Comparison of ENCODE assay signal across 8 mouse cellular contexts in the genomic region with DNA sequence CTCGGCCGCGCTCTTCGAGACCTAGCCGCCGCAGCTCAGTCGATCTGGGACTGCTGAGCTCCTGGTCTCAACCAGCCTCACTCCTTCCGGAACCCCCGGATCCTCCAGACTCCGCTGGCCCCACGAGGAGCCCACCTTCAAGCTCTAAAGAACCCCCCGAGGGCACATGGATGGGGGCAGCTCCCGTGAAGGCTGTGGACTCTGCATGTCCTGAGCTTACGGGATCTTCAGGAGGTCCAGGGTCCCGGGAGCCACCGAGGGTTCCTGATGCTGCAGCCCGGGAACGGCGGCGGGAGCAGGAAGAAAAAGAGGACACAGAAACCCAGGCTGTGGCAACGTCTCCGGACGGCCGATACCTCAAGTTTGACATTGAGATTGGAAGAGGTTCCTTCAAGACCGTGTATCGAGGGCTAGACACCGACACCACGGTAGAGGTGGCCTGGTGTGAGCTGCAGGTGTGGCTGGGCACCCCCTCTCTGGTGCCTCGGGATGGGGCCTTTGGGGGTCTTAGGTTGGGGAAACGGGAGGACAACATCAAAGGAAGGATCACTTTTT. TPM values are rescaled to one million over a fixed set of nuclear protein-coding genes. Genes with fewer than 3 reads are reported as not detected.
A peak's percentile ranks its signal among the peaks of the same experiment; 100 is the strongest.
DNase-seq lines count a peak whose midpoint lies in the region; ATAC-seq and TF ChIP-seq lines count a peak whose summit lies in the region.

No protein-coding gene starts in this region.

- H3K4me2 ChIP-seq in kidney, postnatal 0 days (ENCODE audit: low read length): peak overlapping the region; percentile 97

- H3K9ac ChIP-seq in kidney, postnatal 0 days (ENCODE audit: low read depth, low read length): peak overlapping the region; percentile 88

- H3K4me3 ChIP-seq in lung, adult 2 months (replicated peaks; ENCODE audit: extremely low read depth, low read depth, low read length): peak overlapping the region; percentile 55
- H3K4me3 ChIP-seq in kidney, postnatal 0 days (replicated peaks; ENCODE audit: low read depth, low read length): peak overlapping the region; percentile 59

- TF ChIP-seq CTCF in lung, adult 2 months (IDR thresholded peaks at IDR 0.05; ENCODE audit: insufficient read depth, low read length): no peak
- no peak for TF ChIP-seq CTCF in kidney, postnatal 0 days (IDR thresholded peaks at IDR 0.05; ENCODE audit: low read depth)

- WGBS in lung, adult 2 months: 2% methylated on average over 30 of the region's 30 CpGs
- 0% methylated on average over 30 of the region's 30 CpGs for WGBS in kidney, postnatal 0 days

- no peak for TF ChIP-seq POLR2A in lung, adult 2 months (IDR thresholded peaks at IDR 0.05; ENCODE audit: borderline replicate concordance, extremely low read depth, low read depth, low read length)

- H3K27ac ChIP-seq in kidney, postnatal 0 days: peak overlapping the region; percentile 90

- intact Hi-C loops in left cerebral cortex, postnatal 4 days (cut with DNase I): no loop called here

- peaks cover 11% of the 10 kb centered on the region for H3K4me1 ChIP-seq in lung, adult 2 months (ENCODE audit: control insufficient read depth, insufficient read depth, low read length)
- H3K4me1 ChIP-seq in kidney, postnatal 0 days (replicated peaks; ENCODE audit: insufficient read depth, low read length): peaks cover 37% of the 10 kb centered on the region

- H3K36me3 ChIP-seq in kidney, postnatal 0 days (ENCODE audit: insufficient read depth, low read length): 0 out of 2 replicates have a peak, but pooled peaks cover 7% of the 10 kb centered on the region

- no peaks in the 10 kb centered on the region for H3K9me3 ChIP-seq in kidney, postnatal 0 days (replicated peaks; ENCODE audit: low read length)

- peaks cover 4% of the 10 kb centered on the region; the same call in 1 of the 2 replicates for H3K27me3 ChIP-seq in kidney, postnatal 0 days (ENCODE audit: insufficient read depth, low read length)

- peak; percentile 21; the same call in 1 of the 2 replicates for ATAC-seq in erythroid progenitor cell, adult 5-6 weeks (replicated peaks; ENCODE audit: low FRiP score, poor library complexity, severe bottlenecking)
- no peak for ATAC-seq in kidney, postnatal 0 days (replicated peaks; ENCODE audit: low FRiP score, low read depth)

- peak; percentile 63 for DNase-seq in lung, adult 2 months
- DNase-seq in lung, postnatal 10 days: no peak
- DNase-seq in kidney, postnatal 0 days (ENCODE audit: low spot score): no peak
- peak; percentile 39 for DNase-seq in naive thymus-derived CD4-positive, alpha-beta T cell, adult 2 months (ENCODE audit: low read depth)
- DNase-seq in frontal cortex, adult 2 months (ENCODE audit: extremely low spot score in 1 of 2, low spot score in 1 of 2): no peak
- no peak for DNase-seq in left cerebral cortex, postnatal 4 days
- DNase-seq in cerebellum, adult 9-10 months: no peak

RNA-seq across cellular contexts. Expression of a gene that starts 0.5 kb away (rescaled TPM):
- polyA plus RNA-seq in lung, adult 2 months (2012; rRNA removed): 6.5 and 10.4 TPM in 2 replicates
- total RNA-seq in erythroid progenitor cell, adult 5-6 weeks (2015; ENCODE audit: low replicate concordance): 0.72 and 5.9 TPM in 2 replicates
- 2.8 and 3.1 TPM in 2 replicates for total RNA-seq in erythroid progenitor cell, adult 5-6 weeks (2017; ENCODE audit: low replicate concordance)
- polyA plus RNA-seq in kidney, postnatal 0 days (2015; fragmentation: Nextera tagmentation; extraction: Ambion mirVana): 47.0 and 48.8 TPM in 2 replicates
- polyA plus RNA-seq in frontal cortex, adult 2 months (2012; rRNA removed): 10.8 and 12.5 TPM in 2 replicates
- 1 to 10 TPM; 5.4 to 6.2 TPM for total RNA-seq in left cerebral cortex, postnatal 4 days (2021)

RNA-seq across cellular contexts. Expression of a gene that starts 7.4 kb away (rescaled TPM):
- 82.9 and 97.4 TPM in 2 replicates for polyA plus RNA-seq in lung, adult 2 months (2012; rRNA removed)
- 133 and 142 TPM in 2 replicates for total RNA-seq in erythroid progenitor cell, adult 5-6 weeks (2015; ENCODE audit: low replicate concordance)
- total RNA-seq in erythroid progenitor cell, adult 5-6 weeks (2017; ENCODE audit: low replicate concordance): 27.3 and 31.7 TPM in 2 replicates
- polyA plus RNA-seq in kidney, postnatal 0 days (2015; fragmentation: Nextera tagmentation; extraction: Ambion mirVana): 179 and 180 TPM in 2 replicates
- polyA plus RNA-seq in frontal cortex, adult 2 months (2012; rRNA removed): 63.8 TPM in 2 replicates
- total RNA-seq in left cerebral cortex, postnatal 4 days (2021): 10 to 100 TPM; 76.2 to 77.1 TPM

RNA-seq across cellular contexts. Expression of a gene that starts 15.1 kb away (rescaled TPM):
- 710 and 828 TPM in 2 replicates for polyA plus RNA-seq in lung, adult 2 months (2012; rRNA removed)
- not detected in 2 replicates for total RNA-seq in erythroid progenitor cell, adult 5-6 weeks (2015; ENCODE audit: low replicate concordance)
- total RNA-seq in erythroid progenitor cell, adult 5-6 weeks (2017; ENCODE audit: low replicate concordance): not detected in 2 replicates
- polyA plus RNA-seq in kidney, postnatal 0 days (2015; fragmentation: Nextera tagmentation; extraction: Ambion mirVana): 242 and 247 TPM in 2 replicates
- 65.6 and 82.1 TPM in 2 replicates for polyA plus RNA-seq in frontal cortex, adult 2 months (2012; rRNA removed)
- 10 to 100 TPM; 56.2 to 64.0 TPM for total RNA-seq in left cerebral cortex, postnatal 4 days (2021)

RNA-seq across cellular contexts. Expression of a gene that starts 17.9 kb away (rescaled TPM):
- 0.22 and 0.59 TPM in 2 replicates for polyA plus RNA-seq in lung, adult 2 months (2012; rRNA removed)
- 5.8 and 10.1 TPM in 2 replicates for total RNA-seq in erythroid progenitor cell, adult 5-6 weeks (2015; ENCODE audit: low replicate concordance)
- 11.1 and 11.6 TPM in 2 replicates for total RNA-seq in erythroid progenitor cell, adult 5-6 weeks (2017; ENCODE audit: low replicate concordance)
- 1.5 and 2.0 TPM in 2 replicates for polyA plus RNA-seq in kidney, postnatal 0 days (2015; fragmentation: Nextera tagmentation; extraction: Ambion mirVana)
- polyA plus RNA-seq in frontal cortex, adult 2 months (2012; rRNA removed): 0.71 and 0.84 TPM in 2 replicates
- under 1 TPM; 0.30 to 0.68 TPM for total RNA-seq in left cerebral cortex, postnatal 4 days (2021)

RNA-seq across cellular contexts. Expression of a gene that starts 18.0 kb away (rescaled TPM):
- 194 and 283 TPM in 2 replicates for polyA plus RNA-seq in lung, adult 2 months (2012; rRNA removed)
- 19.8 and 33.1 TPM in 2 replicates for total RNA-seq in erythroid progenitor cell, adult 5-6 weeks (2015; ENCODE audit: low replicate concordance)
- total RNA-seq in erythroid progenitor cell, adult 5-6 weeks (2017; ENCODE audit: low replicate concordance): 5.3 and 16.2 TPM in 2 replicates
- polyA plus RNA-seq in kidney, postnatal 0 days (2015; fragmentation: Nextera tagmentation; extraction: Ambion mirVana): 209 and 211 TPM in 2 replicates
- 147 and 151 TPM in 2 replicates for polyA plus RNA-seq in frontal cortex, adult 2 months (2012; rRNA removed)
- total RNA-seq in left cerebral cortex, postnatal 4 days (2021): 10 to 100 TPM; 80.2 to 87.2 TPM

Comparison
In these comparisons a context has a peak if more than half of its experiments do, and no peak if none do; other contexts are left out.
1. DNase-seq: peak in lung, adult 2 months (single experiment) and naive thymus-derived CD4-positive, alpha-beta T cell, adult 2 months (single experiment); none in lung, postnatal 10 days (single experiment), kidney, postnatal 0 days (single experiment), frontal cortex, adult 2 months (0 of 2), left cerebral cortex, postnatal 4 days (single experiment) and cerebellum, adult 9-10 months (single experiment).